Mouse (Mus musculus): ENCODE data around the gene Spag8. TPM values are rescaled to one million over a fixed set of nuclear protein-coding genes. Genes with fewer than 3 reads are reported as not detected.

The Spag8 gene
- polyA plus RNA-seq, 1 experiment from 2014 or later, result 2.0 TPM

- 72% methylated on average over 6 of the region's 6 CpGs for WGBS
- no peak for DNase-seq (ENCODE audit: low spot score)
- no peaks in the 10 kb centered on the region for H3K36me3 ChIP-seq
- H3K4me3 ChIP-seq, result no peak overlapping the region
- no peak overlapping the region for H3K27ac ChIP-seq
- H3K27me3 ChIP-seq (ENCODE audit: insufficient read depth, poor library complexity, severe bottlenecking), result peaks cover 23% of the 10 kb centered on the region
- H3K4me1 ChIP-seq, result peaks cover 30% of the 10 kb centered on the region
- H3K9me3 ChIP-seq, result no peaks in the 10 kb centered on the region
Measured at GRCm38 (mm10) chr4:43636751-43637150, 16.6 kb downstream of the Spag8 start.

GRCm38 (mm10) chr4:43634621-43635374 is 18.6 kb downstream of the Spag8 start:
- no peak overlapping the region for H3K27ac ChIP-seq
- peaks cover 23% of the 10 kb centered on the region for H3K27me3 ChIP-seq (ENCODE audit: insufficient read depth, poor library complexity, severe bottlenecking)
- WGBS, result 76% methylated on average over 7 of the region's 7 CpGs
- H3K4me3 ChIP-seq, result no peak overlapping the region
- DNase-seq (ENCODE audit: low spot score), result peak; percentile 53
- H3K36me3 ChIP-seq, result no peaks in the 10 kb centered on the region
- no peaks in the 10 kb centered on the region for H3K9me3 ChIP-seq
- H3K4me1 ChIP-seq, result peaks cover 38% of the 10 kb centered on the region

GRCm38 (mm10) chr4:43633736-43634135 is 19.7 kb downstream of the Spag8 start:
- H3K4me3 ChIP-seq, result no peak overlapping the region
- no peak overlapping the region for H3K27ac ChIP-seq
- H3K4me1 ChIP-seq, result peaks cover 38% of the 10 kb centered on the region
- H3K27me3 ChIP-seq (ENCODE audit: insufficient read depth, poor library complexity, severe bottlenecking), result peaks cover 23% of the 10 kb centered on the region
- 87% methylated on average over 2 of the region's 2 CpGs for WGBS
- peak; percentile 28 for DNase-seq (ENCODE audit: low spot score)
- no peaks in the 10 kb centered on the region for H3K9me3 ChIP-seq
- H3K36me3 ChIP-seq, result no peaks in the 10 kb centered on the region

GRCm38 (mm10) chr4:43633296-43633695 is 20.1 kb downstream of the Spag8 start:
- WGBS, result 82% methylated on average over 8 of the region's 8 CpGs
- peaks cover 38% of the 10 kb centered on the region for H3K4me1 ChIP-seq
- DNase-seq (ENCODE audit: low spot score), result peak; percentile 64
- no peaks in the 10 kb centered on the region for H3K36me3 ChIP-seq
- H3K27ac ChIP-seq, result no peak overlapping the region
- peaks cover 23% of the 10 kb centered on the region for H3K27me3 ChIP-seq (ENCODE audit: insufficient read depth, poor library complexity, severe bottlenecking)
- H3K4me3 ChIP-seq, result no peak overlapping the region
- no peaks in the 10 kb centered on the region for H3K9me3 ChIP-seq

- DNase-seq (ENCODE audit: low spot score), result peak; percentile 78
- Histone ChIP-seq H3K27ac (peak overlapping the region; percentile 92), H3K27me3 (ENCODE audit: insufficient read depth, poor library complexity, severe bottlenecking) (peaks cover 23% of the 10 kb centered on the region), H3K36me3 (no peaks in the 10 kb centered on the region), H3K4me3 (peak overlapping the region; percentile 80), H3K4me1 (peaks cover 38% of the 10 kb centered on the region), H3K9me3 (no peaks in the 10 kb centered on the region)
- 42% methylated on average over 42 of the region's 42 CpGs for WGBS
Measured at GRCm38 (mm10) chr4:43631956-43632920, 21.2 kb downstream of the Spag8 start.

GRCm38 (mm10) chr4:43631046-43631955 is 22.1 kb downstream of the Spag8 start, which contains the start of gene Npr2:
Npr2 (plus strand) TSS chr4:43631935.
- peaks cover 23% of the 10 kb centered on the region for H3K27me3 ChIP-seq (ENCODE audit: insufficient read depth, poor library complexity, severe bottlenecking)
- H3K4me3 ChIP-seq, result peak within 1 kb of the TSS; percentile 80
- no peaks in the 10 kb centered on the region for H3K36me3 ChIP-seq
- peak within 1 kb of the TSS; percentile 92 for H3K27ac ChIP-seq
- H3K9me3 ChIP-seq, result no peaks in the 10 kb centered on the region
- H3K4me1 ChIP-seq, result peaks cover 38% of the 10 kb centered on the region
- WGBS, result 1% methylated on average over 61 of the region's 70 CpGs
- DNase-seq (ENCODE audit: low spot score), result peak; percentile 78

- Histone ChIP-seq H3K27ac (peak overlapping the region; percentile 92), H3K27me3 (ENCODE audit: insufficient read depth, poor library complexity, severe bottlenecking) (peaks cover 23% of the 10 kb centered on the region), H3K9me3 (peaks cover under 1% of the 10 kb centered on the region; the same call in 1 of the 2 replicates), H3K4me3 (peak overlapping the region; percentile 80), H3K36me3 (no peaks in the 10 kb centered on the region), H3K4me1 (peaks cover 33% of the 10 kb centered on the region)
- DNase-seq (ENCODE audit: low spot score), result peak; percentile 75
- 25% methylated on average over 5 of the region's 5 CpGs for WGBS
Measured at GRCm38 (mm10) chr4:43630671-43631045, 22.7 kb downstream of the Spag8 start.

- WGBS, result 10% methylated on average over 5 of the region's 5 CpGs
- peak overlapping the region; percentile 13 for H3K4me3 ChIP-seq
- peaks cover 6% of the 10 kb centered on the region for H3K9me3 ChIP-seq
- no peaks in the 10 kb centered on the region for H3K36me3 ChIP-seq
- H3K4me1 ChIP-seq, result peaks cover 29% of the 10 kb centered on the region
- no peak overlapping the region for H3K27ac ChIP-seq
- peaks cover 23% of the 10 kb centered on the region for H3K27me3 ChIP-seq (ENCODE audit: insufficient read depth, poor library complexity, severe bottlenecking)
- peak; percentile 89 for DNase-seq (ENCODE audit: low spot score)
Measured at GRCm38 (mm10) chr4:43630030-43630581, 23.3 kb downstream of the Spag8 start.

GRCm38 (mm10) chr4:43629106-43629817 is 24.1 kb downstream of the Spag8 start:
- DNase-seq (ENCODE audit: low spot score), result peak; percentile 72
- H3K27me3 ChIP-seq (ENCODE audit: insufficient read depth, poor library complexity, severe bottlenecking), result peaks cover 23% of the 10 kb centered on the region
- H3K9me3 ChIP-seq, result peaks cover 9% of the 10 kb centered on the region
- H3K36me3 ChIP-seq, result no peaks in the 10 kb centered on the region
- H3K27ac ChIP-seq, result no peak overlapping the region
- no peak overlapping the region for H3K4me3 ChIP-seq
- H3K4me1 ChIP-seq, result peaks cover 29% of the 10 kb centered on the region
- 37% methylated on average over 20 of the region's 20 CpGs for WGBS

- peaks cover 4% of the 10 kb centered on the region for H3K9me3 ChIP-seq
- 79% methylated on average over 4 of the region's 4 CpGs for WGBS
- H3K4me3 ChIP-seq, result no peak overlapping the region
- no peaks in the 10 kb centered on the region for H3K4me1 ChIP-seq
- no peak overlapping the region for H3K27ac ChIP-seq
- H3K36me3 ChIP-seq, result no peaks in the 10 kb centered on the region
- H3K27me3 ChIP-seq (ENCODE audit: insufficient read depth, poor library complexity, severe bottlenecking), result no peaks in the 10 kb centered on the region
- DNase-seq (ENCODE audit: low spot score), result peak; percentile 66
Measured at GRCm38 (mm10) chr4:43620146-43620778, 33.1 kb downstream of the Spag8 start.

- H3K4me1 ChIP-seq, result no peaks in the 10 kb centered on the region
- H3K4me3 ChIP-seq, result no peak overlapping the region
- H3K27me3 ChIP-seq (ENCODE audit: insufficient read depth, poor library complexity, severe bottlenecking), result no peaks in the 10 kb centered on the region
- no peaks in the 10 kb centered on the region for H3K36me3 ChIP-seq
- no peak overlapping the region for H3K27ac ChIP-seq
- DNase-seq (ENCODE audit: low spot score), result no peak
- H3K9me3 ChIP-seq, result no peaks in the 10 kb centered on the region
- WGBS, result 64% methylated on average over 3 of the region's 3 CpGs
Measured at GRCm38 (mm10) chr4:43613060-43613730, 40.2 kb downstream of the Spag8 start.
